Mouse (Mus musculus): ENCODE data around the gene Slc30a5. TPM values are rescaled to one million over a fixed set of nuclear protein-coding genes. Genes with fewer than 3 reads are reported as not detected.

Slc30a5 gene
- polyA plus RNA-seq, 1 experiment from 2014 or later, result 52.9 TPM

- Histone ChIP-seq H3K9ac (ENCODE audit: low read depth, low read length) (no peak overlapping the region), H3K36me3 (ENCODE audit: control insufficient read depth, insufficient read depth) (peaks cover under 1% of the 10 kb centered on the region; the same call in 1 of the 2 replicates), H3K27ac (ENCODE audit: low read depth, low read length) (no peak overlapping the region), H3K4me3 (ENCODE audit: low read depth, low read length) (peak overlapping the region; percentile 97), H3K4me2 (replicated peaks; ENCODE audit: low read depth) (peak overlapping the region; percentile 75; the same call in 1 of the 2 replicates), H3K4me1 (replicated peaks; ENCODE audit: control insufficient read depth, insufficient read depth, low read length) (peaks cover 9% of the 10 kb centered on the region; the same call in 1 of the 2 replicates), H3K9me3 (ENCODE audit: control insufficient read depth) (no peaks in the 10 kb centered on the region), H3K27me3 (replicated peaks; ENCODE audit: control insufficient read depth, insufficient read depth, low read length) (no peaks in the 10 kb centered on the region)
- ATAC-seq, result peak; percentile 7
- TF ChIP-seq CTCF (IDR thresholded peaks at IDR 0.05; ENCODE audit: low read depth), result no peak
- WGBS, result 55% methylated on average over 6 of the region's 6 CpGs
Observed at GRCm38 (mm10) chr13:100833640-100834002, 394 bp upstream of the Slc30a5 start.

- H3K4me3 ChIP-seq (ENCODE audit: low read depth, low read length), result peak overlapping the region; percentile 97
- H3K4me2 ChIP-seq (replicated peaks; ENCODE audit: low read depth), result peak overlapping the region; percentile 75
- WGBS, result 1% methylated on average over 8 of the region's 8 CpGs
- H3K9ac ChIP-seq (ENCODE audit: low read depth, low read length), result peak overlapping the region; percentile 94
- no peaks in the 10 kb centered on the region for H3K27me3 ChIP-seq (replicated peaks; ENCODE audit: control insufficient read depth, insufficient read depth, low read length)
- peaks cover 11% of the 10 kb centered on the region for H3K36me3 ChIP-seq (ENCODE audit: control insufficient read depth, insufficient read depth)
- ATAC-seq, result no peak
- TF ChIP-seq CTCF (IDR thresholded peaks at IDR 0.05; ENCODE audit: low read depth), result no peak
- no peaks in the 10 kb centered on the region for H3K9me3 ChIP-seq (ENCODE audit: control insufficient read depth)
- peak overlapping the region; percentile 98 for H3K27ac ChIP-seq (ENCODE audit: low read depth, low read length)
- H3K4me1 ChIP-seq (replicated peaks; ENCODE audit: control insufficient read depth, insufficient read depth, low read length), result peaks cover 9% of the 10 kb centered on the region; the same call in 1 of the 2 replicates
Observed at GRCm38 (mm10) chr13:100832188-100832587, 1.0 kb downstream of the Slc30a5 start.

- Histone ChIP-seq H3K9ac (ENCODE audit: low read depth, low read length) (no peak overlapping the region), H3K4me1 (replicated peaks; ENCODE audit: control insufficient read depth, insufficient read depth, low read length) (peaks cover 9% of the 10 kb centered on the region; the same call in 1 of the 2 replicates), H3K4me3 (ENCODE audit: low read depth, low read length) (0 out of 2 replicates have a peak overlapping the region, but pooled peaks have one; percentile 12), H3K4me2 (replicated peaks; ENCODE audit: low read depth) (peak overlapping the region; percentile 75), H3K27ac (ENCODE audit: low read depth, low read length) (peak overlapping the region; percentile 46; the same call in 1 of the 2 replicates), H3K36me3 (ENCODE audit: control insufficient read depth, insufficient read depth) (peaks cover 16% of the 10 kb centered on the region), H3K9me3 (ENCODE audit: control insufficient read depth) (no peaks in the 10 kb centered on the region), H3K27me3 (replicated peaks; ENCODE audit: control insufficient read depth, insufficient read depth, low read length) (no peaks in the 10 kb centered on the region)
- TF ChIP-seq CTCF (IDR thresholded peaks at IDR 0.05; ENCODE audit: low read depth), result no peak
- WGBS, result 65% methylated on average over 6 of the region's 6 CpGs
- no peak for ATAC-seq
Observed at GRCm38 (mm10) chr13:100831123-100831522, 2.1 kb downstream of the Slc30a5 start.

- no peak for TF ChIP-seq CTCF (IDR thresholded peaks at IDR 0.05; ENCODE audit: low read depth)
- WGBS, result 89% methylated on average over 9 of the region's 9 CpGs
- H3K36me3 ChIP-seq (ENCODE audit: control insufficient read depth, insufficient read depth), result peaks cover 60% of the 10 kb centered on the region
Observed at GRCm38 (mm10) chr13:100825627-100826410, 7.4 kb downstream of the Slc30a5 start.

GRCm38 (mm10) chr13:100824916-100825315 lies 8.3 kb downstream of the Slc30a5 start:
- ATAC-seq, result no peak

More at GRCm38 (mm10) chr13:100825627-100826410, 7.4 kb downstream of the Slc30a5 start:
- H3K4me2 ChIP-seq (replicated peaks; ENCODE audit: low read depth), result no peak overlapping the region
- ATAC-seq, result no peak
- no peaks in the 10 kb centered on the region for H3K27me3 ChIP-seq (replicated peaks; ENCODE audit: control insufficient read depth, insufficient read depth, low read length)
- H3K4me3 ChIP-seq (ENCODE audit: low read depth, low read length), result no peak overlapping the region
- no peak overlapping the region for H3K9ac ChIP-seq (ENCODE audit: low read depth, low read length)
- 0 out of 2 replicates have a peak, but pooled peaks cover 4% of the 10 kb centered on the region for H3K4me1 ChIP-seq (replicated peaks; ENCODE audit: control insufficient read depth, insufficient read depth, low read length)
- H3K27ac ChIP-seq (ENCODE audit: low read depth, low read length), result no peak overlapping the region
- no peaks in the 10 kb centered on the region for H3K9me3 ChIP-seq (ENCODE audit: control insufficient read depth)

GRCm38 (mm10) chr13:100824306-100824705 lies 8.9 kb downstream of the Slc30a5 start:
- WGBS, result 33% methylated on average over 6 of the region's 6 CpGs
- Histone ChIP-seq H3K9ac (ENCODE audit: low read depth, low read length) (no peak overlapping the region), H3K36me3 (ENCODE audit: control insufficient read depth, insufficient read depth) (peaks cover 74% of the 10 kb centered on the region), H3K4me3 (ENCODE audit: low read depth, low read length) (no peak overlapping the region), H3K9me3 (ENCODE audit: control insufficient read depth) (no peaks in the 10 kb centered on the region), H3K4me1 (replicated peaks; ENCODE audit: control insufficient read depth, insufficient read depth, low read length) (0 out of 2 replicates have a peak, but pooled peaks cover 4% of the 10 kb centered on the region), H3K27ac (ENCODE audit: low read depth, low read length) (no peak overlapping the region), H3K4me2 (replicated peaks; ENCODE audit: low read depth) (no peak overlapping the region), H3K27me3 (replicated peaks; ENCODE audit: control insufficient read depth, insufficient read depth, low read length) (no peaks in the 10 kb centered on the region)
- no peak for ATAC-seq
- no peak for TF ChIP-seq CTCF (IDR thresholded peaks at IDR 0.05; ENCODE audit: low read depth)

More at GRCm38 (mm10) chr13:100824916-100825315, 8.3 kb downstream of the Slc30a5 start:
- no peaks in the 10 kb centered on the region for H3K27me3 ChIP-seq (replicated peaks; ENCODE audit: control insufficient read depth, insufficient read depth, low read length)
- no peaks in the 10 kb centered on the region for H3K9me3 ChIP-seq (ENCODE audit: control insufficient read depth)
- no peak overlapping the region for H3K4me3 ChIP-seq (ENCODE audit: low read depth, low read length)
- 85% methylated on average over 3 of the region's 3 CpGs for WGBS
- H3K36me3 ChIP-seq (ENCODE audit: control insufficient read depth, insufficient read depth), result peaks cover 68% of the 10 kb centered on the region
- H3K27ac ChIP-seq (ENCODE audit: low read depth, low read length), result no peak overlapping the region
- 0 out of 2 replicates have a peak, but pooled peaks cover 4% of the 10 kb centered on the region for H3K4me1 ChIP-seq (replicated peaks; ENCODE audit: control insufficient read depth, insufficient read depth, low read length)
- no peak overlapping the region for H3K9ac ChIP-seq (ENCODE audit: low read depth, low read length)
- no peak for TF ChIP-seq CTCF (IDR thresholded peaks at IDR 0.05; ENCODE audit: low read depth)
- no peak overlapping the region for H3K4me2 ChIP-seq (replicated peaks; ENCODE audit: low read depth)

Data from intestine, postnatal 0 days (tissue).